ENCODE assay signal across 9 mouse cellular contexts in the genomic region with DNA sequence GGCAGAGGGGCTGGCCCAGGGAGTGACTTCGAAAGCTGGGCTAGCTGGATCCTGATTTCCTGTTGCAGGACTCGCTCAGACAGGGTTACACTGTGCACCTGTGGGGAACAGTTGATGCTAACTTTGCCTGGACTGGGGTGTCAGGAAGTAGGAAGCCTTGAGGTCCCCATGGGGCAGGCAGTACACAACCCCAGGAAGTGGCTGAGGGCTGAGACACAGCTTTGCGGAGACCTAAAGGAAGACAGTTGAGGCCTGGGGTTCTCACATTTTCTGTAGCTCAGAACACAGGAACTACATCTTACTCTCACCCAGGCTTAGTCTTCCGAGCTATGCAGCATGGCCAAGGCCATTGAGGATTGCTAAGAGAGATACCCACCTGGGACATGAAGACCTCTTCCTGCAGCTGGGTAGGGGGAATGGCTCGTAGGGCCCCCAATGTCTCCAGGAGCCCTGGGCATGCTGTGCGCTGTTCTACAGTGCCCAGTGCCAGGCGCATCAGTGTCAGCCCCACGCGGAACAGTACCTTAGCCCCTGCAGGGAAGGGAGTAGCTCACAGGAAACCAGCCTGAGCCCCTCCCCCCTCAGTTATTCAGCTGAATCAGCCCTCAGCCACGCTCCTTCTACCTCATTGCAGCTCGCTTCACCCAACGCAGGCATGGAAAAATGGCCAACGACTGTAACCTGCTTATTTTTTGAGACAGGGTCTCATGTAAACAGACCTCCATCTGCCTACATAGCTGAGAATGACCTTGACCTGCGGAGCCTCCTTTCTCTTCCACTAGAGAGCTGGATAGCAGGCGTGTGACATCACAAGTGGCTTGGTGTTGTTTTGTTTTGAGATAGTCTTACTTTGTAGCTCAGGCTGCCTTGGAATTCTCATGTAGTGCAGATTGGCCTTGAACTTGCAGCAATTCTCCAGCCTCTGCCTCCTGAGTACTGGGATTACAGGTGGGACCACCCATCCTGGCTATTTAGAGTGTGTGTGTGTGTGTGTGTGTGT. TPM values are rescaled to one million over a fixed set of nuclear protein-coding genes. Genes with fewer than 3 reads are reported as not detected.
DNase-seq lines count a peak whose midpoint lies in the region; ATAC-seq and TF ChIP-seq lines count a peak whose summit lies in the region.
"Had no signal": no experiment of that assay in that cellular context is flagged by ENCODE, and none has a peak within 500 bp of the region (broad histone marks: within the 10 kb centered on the region; RNA-seq: fewer than 3 reads in every experiment).

No protein-coding gene starts in this region.

- no peak for DNase-seq in lung, adult 18-20 months
- DNase-seq in lung, postnatal 25 days (ENCODE audit: low spot score): peak; percentile 52
- peak; percentile 90 for DNase-seq in thymus, postnatal 14 days
- DNase-seq in right cerebral cortex, postnatal 10 days (ENCODE audit: low spot score in 2 of 2): no peak
- DNase-seq in left cerebral cortex, adult 2 months (ENCODE audit: extremely low spot score in 1 of 2, low spot score in 2 of 2): no peak
- DNase-seq in gastrocnemius, adult 18-20 months (ENCODE audit: low spot score): no peak

- intact Hi-C loops in left cerebral cortex, adult 2 months (cut with DNase I): no loop called here

- H3K9me3 ChIP-seq in lung, embryonic 16.5 days (ENCODE audit: control insufficient read depth, low read length): no peaks in the 10 kb centered on the region
- H3K9me3 ChIP-seq in heart, embryonic 16.5 days (replicated peaks; ENCODE audit: control insufficient read depth, low read length): no peaks in the 10 kb centered on the region
- H3K9me3 ChIP-seq: hindbrain, embryonic 15.5 days had no signal

- H3K4me2 ChIP-seq in lung, embryonic 16.5 days (ENCODE audit: low read depth, low read length): no peak overlapping the region
- H3K4me2 ChIP-seq in heart, embryonic 16.5 days (ENCODE audit: low read depth, low read length): peak overlapping the region; percentile 22; the same call in 1 of the 2 replicates
- H3K4me2 ChIP-seq: hindbrain, embryonic 15.5 days had no signal

- H3K9ac ChIP-seq in lung, embryonic 16.5 days (ENCODE audit: low read length): peak overlapping the region; percentile 30; the same call in 1 of the 2 replicates
- H3K9ac ChIP-seq in heart, embryonic 16.5 days (ENCODE audit: low read length): no peak overlapping the region
- H3K9ac ChIP-seq: hindbrain, embryonic 15.5 days had no signal

- 42% methylated on average over 15 of the region's 15 CpGs for WGBS in lung, embryonic 16.5 days
- WGBS in heart, embryonic 16.5 days: 44% methylated on average over 15 of the region's 15 CpGs

- peak; percentile 31; the same call in 1 of the 2 replicates for ATAC-seq in lung, embryonic 16.5 days (ENCODE audit: low read depth)
- ATAC-seq in heart, embryonic 16.5 days (replicated peaks; ENCODE audit: extremely low read depth, insufficient read depth, low FRiP score): peak; percentile 67

- no peaks in the 10 kb centered on the region for H3K27me3 ChIP-seq in lung, embryonic 16.5 days (ENCODE audit: control insufficient read depth, insufficient read depth, low read depth, low read length)
- H3K27me3 ChIP-seq in heart, embryonic 16.5 days (ENCODE audit: control insufficient read depth, insufficient read depth, low read length): no peaks in the 10 kb centered on the region
- H3K27me3 ChIP-seq: hindbrain, embryonic 15.5 days had no signal

- no peaks in the 10 kb centered on the region for H3K36me3 ChIP-seq in lung, embryonic 16.5 days (ENCODE audit: control insufficient read depth, insufficient read depth, low read length)
- no peaks in the 10 kb centered on the region for H3K36me3 ChIP-seq in heart, embryonic 16.5 days (ENCODE audit: control insufficient read depth, insufficient read depth)
- H3K36me3 ChIP-seq: hindbrain, embryonic 15.5 days had no signal

- H3K27ac ChIP-seq in lung, embryonic 16.5 days (ENCODE audit: low read length): peak overlapping the region; percentile 64; the same call in 1 of the 2 replicates
- peak overlapping the region; percentile 77 for H3K27ac ChIP-seq in heart, embryonic 16.5 days (ENCODE audit: low read length)
- H3K27ac ChIP-seq in left cerebral cortex, adult 2 months: no peak overlapping the region
- H3K27ac ChIP-seq: hindbrain, embryonic 15.5 days had no signal

- no peak for TF ChIP-seq CTCF in left cerebral cortex, adult 2 months (IDR thresholded peaks at IDR 0.05)

- no peak overlapping the region for H3K4me3 ChIP-seq in lung, embryonic 16.5 days (ENCODE audit: low read length)
- H3K4me3 ChIP-seq in heart, embryonic 16.5 days (ENCODE audit: low read length): no peak overlapping the region
- no peak overlapping the region for H3K4me3 ChIP-seq in left cerebral cortex, adult 2 months
- H3K4me3 ChIP-seq: hindbrain, embryonic 15.5 days had no signal

- H3K4me1 ChIP-seq in lung, embryonic 16.5 days (replicated peaks; ENCODE audit: control insufficient read depth, insufficient read depth, low read length): peaks cover 7% of the 10 kb centered on the region
- H3K4me1 ChIP-seq in heart, embryonic 16.5 days (ENCODE audit: control insufficient read depth, insufficient read depth, low read length): peaks cover 30% of the 10 kb centered on the region

RNA-seq across cellular contexts. Expression of a gene that starts 5.8 kb away (rescaled TPM):
- 4.0 and 7.0 TPM in 2 replicates for polyA plus RNA-seq in lung, embryonic 16.5 days (2015; fragmentation: Nextera tagmentation; extraction: Ambion mirVana)
- 10.8 and 26.5 TPM in 2 replicates for polyA plus RNA-seq in heart, embryonic 16.5 days (2015; fragmentation: Nextera tagmentation; extraction: Ambion mirVana)
- total RNA-seq in left cerebral cortex, adult 2 months (2021): 1 to 10 TPM; 1.4 to 1.5 TPM
- total RNA-seq in gastrocnemius, adult 18-20 months (2021): 1 to 10 TPM; 5.5 to 5.9 TPM

RNA-seq across cellular contexts. Expression of a gene that starts 6.6 kb away (rescaled TPM):
- polyA plus RNA-seq in lung, embryonic 16.5 days (2015; fragmentation: Nextera tagmentation; extraction: Ambion mirVana): 911 and 931 TPM in 2 replicates
- 813 and 866 TPM in 2 replicates for polyA plus RNA-seq in heart, embryonic 16.5 days (2015; fragmentation: Nextera tagmentation; extraction: Ambion mirVana)
- 100 to 1,000 TPM; 293 to 306 TPM for total RNA-seq in left cerebral cortex, adult 2 months (2021)
- 100 to 1,000 TPM; 200 to 201 TPM for total RNA-seq in gastrocnemius, adult 18-20 months (2021)

RNA-seq across cellular contexts. Expression of a gene that starts 10.0 kb away (rescaled TPM):
- 2.5 and 3.2 TPM in 2 replicates for polyA plus RNA-seq in lung, embryonic 16.5 days (2015; fragmentation: Nextera tagmentation; extraction: Ambion mirVana)
- 15.9 and 17.5 TPM in 2 replicates for polyA plus RNA-seq in heart, embryonic 16.5 days (2015; fragmentation: Nextera tagmentation; extraction: Ambion mirVana)
- total RNA-seq in left cerebral cortex, adult 2 months (2021): 1 to 10 TPM; 6.9 to 7.3 TPM
- total RNA-seq in gastrocnemius, adult 18-20 months (2021): 10 to 100 TPM; 21.8 to 30.3 TPM

RNA-seq across cellular contexts. Expression of a gene that starts 16.2 kb away (rescaled TPM):
- 30.5 and 33.6 TPM in 2 replicates for polyA plus RNA-seq in lung, embryonic 16.5 days (2015; fragmentation: Nextera tagmentation; extraction: Ambion mirVana)
- polyA plus RNA-seq in heart, embryonic 16.5 days (2015; fragmentation: Nextera tagmentation; extraction: Ambion mirVana): 19.9 and 21.1 TPM in 2 replicates
- total RNA-seq in left cerebral cortex, adult 2 months (2021): 10 to 100 TPM in 1 of 2 experiments, 1 to 10 TPM in 1; 8.7 to 10.1 TPM
- 1 to 10 TPM; 2.6 to 2.8 TPM for total RNA-seq in gastrocnemius, adult 18-20 months (2021)

RNA-seq across cellular contexts. Expression of a gene that starts 22.1 kb away (rescaled TPM):
- 51.6 and 52.7 TPM in 2 replicates for polyA plus RNA-seq in lung, embryonic 16.5 days (2015; fragmentation: Nextera tagmentation; extraction: Ambion mirVana)
- polyA plus RNA-seq in heart, embryonic 16.5 days (2015; fragmentation: Nextera tagmentation; extraction: Ambion mirVana): 47.4 and 48.7 TPM in 2 replicates
- total RNA-seq in left cerebral cortex, adult 2 months (2021): 10 to 100 TPM; 34.0 to 46.8 TPM
- total RNA-seq in gastrocnemius, adult 18-20 months (2021): 10 to 100 TPM; 24.8 to 25.9 TPM

Comparison
In these comparisons a context has a peak if more than half of its experiments do, and no peak if none do; other contexts are left out.
1. DNase-seq: peak in lung, postnatal 25 days (single experiment) and thymus, postnatal 14 days (single experiment); none in lung, adult 18-20 months (0 of 2), right cerebral cortex, postnatal 10 days (0 of 2), left cerebral cortex, adult 2 months (0 of 2) and gastrocnemius, adult 18-20 months (single experiment).